Mouse (Mus musculus): ENCODE measurements around the gene Ist1.

Ist1 gene

GRCm38 (mm10) chr8:109693146-109693900 is at the start of gene Ist1:
TSS of gene Ist1 (minus strand) at chr8:109693260.
- DNase-seq (ENCODE audit: low read depth, low spot score): peak; percentile 99

- no peak for DNase-seq (ENCODE audit: low read depth, low spot score)
Measured at GRCm38 (mm10) chr8:109738049-109738380, 45.0 kb upstream of the Ist1 start.

GRCm38 (mm10) chr8:109737237-109738048 is 44.4 kb upstream of the Ist1 start, which contains the start of gene Atxn1l:
TSS of gene Atxn1l (minus strand) at chr8:109737739.
- DNase-seq (ENCODE audit: low read depth, low spot score): peak; percentile 78

GRCm38 (mm10) chr8:109736819-109737218 is 43.8 kb upstream of the Ist1 start:
- DNase-seq (ENCODE audit: low read depth, low spot score): no peak

GRCm38 (mm10) chr8:109734018-109734417 is 41.0 kb upstream of the Ist1 start:
- no peak for DNase-seq (ENCODE audit: low read depth, low spot score)

- DNase-seq (ENCODE audit: low read depth, low spot score): no peak
Measured at GRCm38 (mm10) chr8:109731012-109731411, 38.0 kb upstream of the Ist1 start.

GRCm38 (mm10) chr8:109725106-109725505 is 32.0 kb upstream of the Ist1 start:
- DNase-seq (ENCODE audit: low read depth, low spot score): no peak

- DNase-seq (ENCODE audit: low read depth, low spot score): no peak
Measured at GRCm38 (mm10) chr8:109714961-109715360, 21.9 kb upstream of the Ist1 start.

GRCm38 (mm10) chr8:109712521-109712920 is 19.5 kb upstream of the Ist1 start:
- no peak for DNase-seq (ENCODE audit: low read depth, low spot score)

- DNase-seq (ENCODE audit: low read depth, low spot score): no peak
Measured at GRCm38 (mm10) chr8:109707921-109708320, 14.9 kb upstream of the Ist1 start.

GRCm38 (mm10) chr8:109706874-109707237 is 13.8 kb upstream of the Ist1 start:
- DNase-seq (ENCODE audit: low read depth, low spot score): peak; percentile 46

- no peak for DNase-seq (ENCODE audit: low read depth, low spot score)
Measured at GRCm38 (mm10) chr8:109706076-109706873, 13.2 kb upstream of the Ist1 start.

- DNase-seq (ENCODE audit: low read depth, low spot score): peak; percentile 72
Measured at GRCm38 (mm10) chr8:109705320-109706075, 12.4 kb upstream of the Ist1 start, which contains the start of gene Zfp821. TSS of gene Zfp821 (plus strand) at chr8:109705546.

GRCm38 (mm10) chr8:109704565-109705319 is 11.7 kb upstream of the Ist1 start:
- no peak for DNase-seq (ENCODE audit: low read depth, low spot score)

GRCm38 (mm10) chr8:109698477-109698876 is 5.4 kb upstream of the Ist1 start:
- DNase-seq (ENCODE audit: low read depth, low spot score): no peak

- DNase-seq (ENCODE audit: low read depth, low spot score): no peak
Measured at GRCm38 (mm10) chr8:109697754-109698153, 4.7 kb upstream of the Ist1 start.

GRCm38 (mm10) chr8:109694154-109694553 is 1.1 kb upstream of the Ist1 start:
- DNase-seq (ENCODE audit: low read depth, low spot score): no peak

- DNase-seq (ENCODE audit: low read depth, low spot score): no peak
Measured at GRCm38 (mm10) chr8:109692443-109693145, 466 bp downstream of the Ist1 start.

GRCm38 (mm10) chr8:109691769-109692168 is 1.3 kb downstream of the Ist1 start:
- no peak for DNase-seq (ENCODE audit: low read depth, low spot score)

GRCm38 (mm10) chr8:109687248-109687647 is 5.8 kb downstream of the Ist1 start:
- DNase-seq (ENCODE audit: low read depth, low spot score): no peak

Data from skeletal muscle tissue, adult 2 months (tissue).